Mouse (Mus musculus): Measurements from ENCODE around the gene Kansl1.
"Not testable (repeated sequence)": the region's sequence is repeated elsewhere in the genome, so short reads cannot be mapped to it uniquely, and the experiment has no call there.

Gene Kansl1

DNA sequence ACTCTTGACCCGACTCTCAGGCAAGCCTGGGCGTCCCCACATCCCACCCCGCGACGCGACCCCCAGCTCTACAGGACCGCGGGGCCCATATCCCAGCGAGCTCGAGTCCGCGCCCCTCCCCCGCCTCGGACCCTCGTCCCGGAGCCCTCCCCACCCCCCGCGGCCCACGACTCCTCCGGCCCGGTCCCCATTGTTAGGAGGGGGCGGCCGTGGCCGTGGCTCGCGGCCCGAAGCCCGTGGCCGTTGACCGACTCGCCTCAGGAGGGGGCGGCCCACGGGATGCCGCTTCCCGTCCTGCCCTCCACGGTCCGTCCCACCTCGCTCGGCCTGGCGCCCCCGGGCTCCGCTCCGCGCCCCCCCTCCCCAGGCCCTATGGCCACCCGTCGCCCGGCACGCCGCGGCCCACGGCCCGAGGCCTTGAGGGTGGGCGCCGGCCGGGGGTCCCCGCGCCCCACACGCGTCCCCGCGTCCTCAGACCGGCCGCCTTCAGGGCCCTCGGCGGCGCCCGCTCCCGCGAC is at the start of gene Kansl1:
TSS of gene Kansl1 (minus strand) at position 111 of the 518 bp plus-strand sequence.
- peak; percentile 2 for DNase-seq (ENCODE audit: low spot score)

DNA sequence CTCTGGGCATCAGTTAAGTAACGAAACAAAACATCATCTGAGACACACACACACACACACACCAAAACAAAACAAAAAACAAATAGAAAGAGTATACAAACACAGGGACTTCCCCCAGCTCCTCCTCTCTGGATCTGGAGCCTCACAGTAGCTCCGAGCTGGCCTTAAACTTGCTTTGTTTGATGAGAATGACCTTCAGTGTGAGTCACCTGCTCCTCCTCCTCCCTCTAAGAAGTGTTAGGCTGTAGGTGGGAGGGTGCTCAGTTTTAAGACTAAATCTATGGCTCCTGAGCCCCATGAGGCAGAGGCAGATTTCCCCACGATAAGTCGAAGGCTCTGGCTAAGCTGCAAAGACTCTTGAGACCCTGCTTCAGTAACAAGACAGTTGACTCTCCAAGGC is 43.8 kb upstream of the Kansl1 start:
- DNase-seq (ENCODE audit: low spot score), result no peak

DNA sequence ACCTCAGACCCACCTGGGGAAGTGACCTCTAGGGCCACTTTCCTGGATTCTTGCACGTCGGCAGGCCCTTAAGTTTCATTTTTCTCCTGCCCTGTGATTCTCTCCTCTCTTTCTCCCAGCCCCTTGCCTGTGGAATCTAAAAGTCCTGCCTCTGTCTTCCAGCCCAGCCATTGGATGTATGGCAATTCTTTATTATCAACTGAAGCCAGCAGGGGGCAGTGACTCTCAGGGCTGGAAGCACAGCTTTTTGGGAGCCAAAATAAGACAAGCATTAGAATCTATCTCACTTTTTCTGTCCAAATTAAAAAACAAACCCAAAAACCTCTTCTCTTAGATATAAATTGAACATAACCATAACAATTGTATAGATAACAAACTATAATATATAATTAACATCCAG is 41.9 kb upstream of the Kansl1 start:
- no peak for DNase-seq (ENCODE audit: low spot score)

DNA sequence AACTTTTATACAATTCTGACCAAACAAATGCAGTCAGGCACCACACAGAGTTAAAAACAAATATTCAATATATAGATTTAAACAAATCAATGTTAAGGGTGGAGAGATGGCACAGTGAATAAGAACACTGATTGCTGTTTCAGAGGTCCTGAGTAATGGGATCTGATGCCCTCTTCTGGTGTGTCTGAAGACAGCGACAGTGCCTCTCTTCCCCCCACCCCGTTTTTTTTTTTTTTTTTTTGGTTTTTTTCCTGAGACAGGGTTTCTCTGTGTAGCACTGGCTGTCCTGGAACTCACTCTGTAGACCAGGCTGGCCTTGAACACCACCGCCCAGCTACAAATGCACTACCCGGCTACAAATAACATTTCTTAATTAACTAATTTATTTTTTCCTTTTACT is 39.8 kb upstream of the Kansl1 start:
- no peak for DNase-seq (ENCODE audit: low spot score)

DNA sequence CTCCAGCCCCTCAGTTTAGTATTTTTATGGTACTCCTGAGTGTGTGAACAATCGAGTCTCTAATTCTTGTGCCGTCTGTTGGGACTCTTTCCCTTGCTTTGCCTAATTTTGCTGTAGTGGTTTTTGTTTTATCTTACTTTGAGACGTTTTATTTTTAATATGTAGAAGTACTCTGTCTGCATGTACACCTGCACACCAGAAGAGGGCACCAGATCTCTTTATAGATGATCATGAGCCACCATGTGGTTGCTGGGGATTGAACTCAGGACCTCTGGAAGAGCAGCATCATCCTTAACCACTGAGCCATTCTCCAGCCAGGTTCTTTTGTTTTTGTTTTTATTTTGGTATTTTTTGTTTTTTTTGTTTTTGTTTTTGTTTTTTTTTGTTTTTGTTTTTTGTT is 19.6 kb upstream of the Kansl1 start:
- DNase-seq (ENCODE audit: low spot score), result no peak

DNA sequence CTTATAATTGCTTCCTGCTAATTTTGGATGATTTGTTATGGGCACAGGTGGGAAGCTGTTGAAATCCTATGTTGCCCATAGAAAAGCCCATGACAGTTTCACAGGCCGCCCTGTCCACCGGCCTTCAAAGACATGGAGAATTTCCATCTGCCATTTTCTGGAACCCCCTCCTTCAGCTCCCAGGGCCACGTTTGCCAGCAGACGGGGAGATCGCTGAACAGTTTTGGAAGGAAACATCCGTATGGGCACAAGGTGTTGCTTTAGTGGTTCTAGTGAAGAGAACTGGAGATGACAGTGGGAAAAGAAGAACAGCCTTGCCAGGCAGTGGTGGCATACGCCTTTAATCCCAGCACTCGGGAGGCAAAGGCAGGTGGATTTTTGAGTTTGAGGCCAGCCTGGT is 13.3 kb upstream of the Kansl1 start:
- DNase-seq (ENCODE audit: low spot score), result no peak

DNA sequence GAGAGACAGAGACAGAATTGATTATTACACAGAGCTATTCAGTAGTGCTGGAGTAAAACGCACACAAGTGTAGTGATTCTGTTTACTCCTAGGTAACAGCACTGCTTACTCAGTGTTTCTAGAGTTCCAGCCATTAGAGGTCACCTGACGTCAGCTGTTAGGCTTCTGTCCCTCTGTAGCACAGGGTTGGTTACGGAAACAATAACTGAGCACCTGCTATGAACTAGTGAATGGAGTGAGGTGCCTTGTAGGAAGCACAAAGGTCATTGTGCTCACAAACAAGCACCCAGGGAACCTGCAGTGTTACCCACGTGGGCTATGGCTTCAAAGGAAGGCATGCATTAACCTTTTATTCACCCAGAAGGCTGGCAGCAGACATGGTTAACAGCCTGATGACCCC is 10.8 kb upstream of the Kansl1 start:
- DNase-seq (ENCODE audit: low spot score), result no peak

DNA sequence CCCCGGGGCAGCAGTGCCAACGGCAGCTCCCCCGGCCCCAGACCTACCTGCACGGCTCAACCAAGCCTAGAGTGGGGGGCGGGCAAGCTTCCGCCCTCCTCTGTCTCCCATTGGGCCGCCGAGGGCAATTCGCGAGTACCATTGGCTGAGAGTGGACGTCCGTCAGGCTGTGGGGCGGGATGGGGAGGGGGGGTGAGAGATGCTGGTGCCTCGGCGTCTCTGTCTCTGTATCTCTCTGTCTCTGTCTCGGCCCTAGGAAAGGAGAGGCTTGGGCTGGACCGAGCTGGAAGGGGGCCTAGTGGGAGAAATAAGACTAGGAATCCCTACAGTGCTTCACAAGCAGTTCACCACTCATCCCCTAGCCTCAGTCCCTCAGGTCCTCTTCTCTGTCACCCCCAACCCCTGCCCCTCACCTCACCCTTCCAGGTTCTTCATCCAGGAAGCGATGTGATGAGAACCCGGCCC is 742 bp upstream of the Kansl1 start:
- DNase-seq (ENCODE audit: low spot score), result peak; percentile 86

DNA sequence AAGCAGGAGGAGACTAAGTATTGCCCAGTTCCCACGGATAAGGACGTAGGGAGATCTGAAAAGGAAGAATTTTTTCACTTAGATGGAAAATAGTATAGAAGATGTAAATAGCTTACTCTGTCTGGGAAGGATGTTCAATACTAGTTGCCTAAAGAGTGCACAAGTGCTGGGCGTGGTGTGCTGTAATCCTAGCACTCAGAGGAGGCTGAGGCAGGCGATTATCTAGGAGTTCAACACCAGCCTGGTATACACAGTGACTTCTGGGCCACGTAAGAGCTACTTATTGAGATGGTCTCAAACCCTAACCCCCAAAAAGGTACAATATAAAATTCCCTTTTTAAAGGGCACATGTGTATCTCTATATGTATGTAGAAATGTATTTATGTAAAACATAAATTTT is 963 bp downstream of the Kansl1 start:
- no peak for DNase-seq (ENCODE audit: low spot score)

DNA sequence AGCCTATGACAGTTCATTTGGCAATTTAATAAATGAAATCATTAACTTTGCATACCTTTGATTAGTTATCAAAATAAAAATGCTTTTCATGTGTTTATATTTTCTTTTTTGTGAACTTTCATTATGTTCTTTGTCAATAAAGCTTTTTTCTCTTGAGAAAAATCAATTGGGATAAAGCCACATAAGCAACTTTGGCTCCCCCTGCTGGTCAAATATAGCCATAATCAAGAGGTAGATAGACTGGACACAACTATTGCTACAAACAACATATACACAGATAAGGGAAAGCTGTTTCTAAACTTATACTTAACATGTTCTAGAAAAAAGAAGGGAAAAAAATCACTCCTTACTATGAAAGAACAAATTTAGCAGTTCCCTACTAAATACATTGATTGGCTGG is 7.1 kb downstream of the Kansl1 start:
- DNase-seq (ENCODE audit: low spot score), result no peak

DNA sequence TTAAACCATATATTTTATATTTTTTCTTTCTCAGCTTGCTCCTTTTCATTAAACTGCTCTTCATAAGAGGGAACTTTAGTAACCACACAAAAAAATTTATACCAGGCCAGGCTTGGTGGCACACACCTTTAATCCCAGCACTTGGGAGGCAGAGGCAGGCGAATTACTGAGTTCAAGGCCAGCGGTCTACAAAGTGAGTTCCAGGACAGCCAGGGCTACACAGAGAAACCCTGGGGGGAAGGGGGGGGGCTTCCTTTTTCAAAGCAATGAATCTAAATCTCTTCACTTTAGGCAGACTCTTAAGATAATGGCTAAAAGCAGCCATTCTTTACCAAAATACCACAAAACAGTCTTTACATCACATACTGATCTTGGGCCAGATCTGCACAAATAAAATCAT is 9.0 kb downstream of the Kansl1 start:
- DNase-seq (ENCODE audit: low spot score), result no peak

DNA sequence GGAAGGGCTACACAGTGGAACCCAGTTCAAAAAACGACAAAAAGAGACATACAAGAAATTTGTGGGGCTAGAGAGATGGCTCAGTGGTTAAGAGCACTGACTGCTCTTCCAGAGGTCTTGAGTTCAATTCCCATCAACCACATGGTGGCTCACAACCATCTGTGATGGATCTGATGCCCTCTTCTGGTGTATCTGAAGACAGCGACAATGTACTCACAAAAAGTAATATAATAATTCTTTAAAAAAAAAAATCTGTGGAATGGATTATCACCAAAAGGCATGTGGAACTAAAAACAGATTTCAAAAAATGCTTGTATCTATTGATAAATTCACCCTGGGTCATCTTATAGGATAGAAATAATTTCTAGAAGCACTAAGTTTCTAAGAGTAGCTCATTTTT is 10.2 kb downstream of the Kansl1 start:
- no peak for DNase-seq (ENCODE audit: low spot score)

DNA sequence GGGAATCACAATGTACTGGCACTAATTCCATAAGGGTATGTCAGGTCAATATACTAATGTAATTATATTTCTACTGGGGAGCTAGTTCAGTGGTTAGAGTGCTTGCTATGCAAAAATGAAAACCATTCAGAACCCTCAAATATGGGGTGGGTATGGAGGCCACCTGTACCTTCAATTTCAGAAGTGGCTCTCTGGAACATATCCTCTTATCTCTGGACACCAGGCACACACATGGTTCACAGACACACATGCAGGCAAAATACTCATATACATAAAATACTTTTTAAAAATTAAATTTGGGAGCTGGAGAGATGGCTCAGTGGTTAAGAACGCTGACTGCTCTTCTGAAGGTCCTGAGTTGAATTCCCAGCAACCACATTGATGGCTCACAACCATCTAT is 16.0 kb downstream of the Kansl1 start:
- no peak for DNase-seq (ENCODE audit: low spot score)

DNA sequence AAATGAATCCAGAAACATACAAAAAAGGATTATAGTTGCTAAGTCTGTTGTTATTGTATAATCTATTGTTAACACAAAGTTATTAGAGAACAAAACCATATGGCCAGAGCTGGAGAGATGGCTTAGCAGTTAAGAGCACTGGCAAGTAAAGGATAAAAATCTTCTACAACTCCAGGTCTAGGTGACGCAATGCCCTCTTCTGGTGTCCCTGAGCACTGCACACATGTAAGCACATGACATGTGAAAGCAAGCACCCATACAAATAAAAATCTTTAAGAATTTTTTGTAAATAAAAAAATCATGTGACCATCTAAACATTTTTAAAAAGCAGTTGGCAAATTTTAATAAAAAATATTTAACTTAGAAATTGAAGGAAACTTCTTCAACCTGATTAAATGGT is 17.4 kb downstream of the Kansl1 start:
- no peak for DNase-seq (ENCODE audit: low spot score)

DNA sequence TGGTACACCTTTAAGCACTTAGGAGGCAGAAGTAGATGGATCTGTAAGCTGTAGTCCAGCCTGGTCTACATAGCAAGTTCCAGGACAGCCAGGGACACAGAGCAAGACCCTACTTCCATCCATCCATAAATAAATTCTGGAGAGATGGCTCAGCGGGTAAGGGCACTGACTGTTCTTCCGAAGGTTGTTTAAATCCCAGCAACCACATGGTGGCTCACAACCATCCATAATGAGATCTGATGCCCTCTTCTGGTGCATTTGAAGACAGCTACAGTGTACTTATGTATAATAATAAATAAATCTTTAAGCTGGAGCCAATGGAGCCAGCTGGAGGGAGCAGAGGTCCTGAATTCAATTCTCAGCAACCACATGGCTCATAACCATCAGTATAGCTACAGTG is 20.2 kb downstream of the Kansl1 start:
- DNase-seq (ENCODE audit: low spot score), result not testable (repeated sequence)

DNA sequence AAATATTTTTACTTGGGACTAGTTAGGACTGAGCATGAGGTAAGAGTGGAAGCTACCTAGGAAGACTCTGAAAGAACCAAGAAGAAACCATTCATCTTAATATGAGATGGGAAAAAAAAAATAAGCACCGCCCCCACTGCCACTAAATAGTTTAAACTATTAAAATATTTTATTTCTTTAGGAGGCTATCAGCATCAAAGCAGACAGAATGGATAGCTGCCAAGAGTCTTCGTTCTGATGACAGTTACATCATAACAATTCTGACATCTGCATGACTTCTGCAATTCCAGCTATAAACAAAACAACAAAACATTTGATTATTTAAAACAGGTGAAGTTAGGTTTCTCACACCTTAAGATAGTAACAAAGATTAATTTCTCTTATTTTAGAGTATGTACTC is 23.1 kb downstream of the Kansl1 start:
- DNase-seq (ENCODE audit: low spot score), result no peak

DNA sequence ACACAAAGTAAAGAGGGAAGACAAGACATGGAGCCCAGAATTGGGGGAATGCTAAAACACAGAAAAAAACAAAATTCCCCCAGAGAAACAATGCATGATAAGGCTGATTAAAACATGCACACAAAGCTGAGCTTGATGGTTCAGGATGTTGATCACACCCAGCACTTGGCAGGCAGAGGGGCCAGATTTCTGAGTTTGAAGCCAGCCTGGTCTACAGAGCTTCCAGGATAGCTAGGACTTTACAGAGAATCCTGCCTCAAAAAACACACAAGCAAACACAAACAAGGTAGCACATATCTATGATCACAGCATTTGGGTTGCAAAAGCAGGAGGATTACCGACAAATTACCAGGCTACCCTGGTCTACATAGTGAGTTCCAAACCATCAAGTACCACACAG is 23.6 kb downstream of the Kansl1 start:
- no peak for DNase-seq (ENCODE audit: low spot score)

DNA sequence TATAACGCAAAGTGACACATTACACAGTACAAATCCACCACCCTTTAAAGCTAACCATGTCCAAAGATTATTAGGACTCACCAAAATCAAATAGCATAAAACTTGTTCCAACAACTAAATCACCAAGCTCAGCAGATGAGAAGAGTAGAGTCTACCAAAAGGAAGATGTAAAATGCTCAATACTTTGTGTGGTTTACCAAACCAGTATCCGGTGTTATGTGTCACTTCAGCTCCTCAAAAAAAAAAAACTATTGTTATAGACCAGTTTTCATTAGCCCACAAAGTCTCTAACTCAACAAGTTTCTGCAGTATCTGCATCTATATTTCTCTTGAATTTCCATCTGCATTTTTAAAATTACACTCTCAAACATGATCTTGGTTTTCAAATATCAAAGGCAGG is 25.3 kb downstream of the Kansl1 start:
- no peak for DNase-seq (ENCODE audit: low spot score)

DNA sequence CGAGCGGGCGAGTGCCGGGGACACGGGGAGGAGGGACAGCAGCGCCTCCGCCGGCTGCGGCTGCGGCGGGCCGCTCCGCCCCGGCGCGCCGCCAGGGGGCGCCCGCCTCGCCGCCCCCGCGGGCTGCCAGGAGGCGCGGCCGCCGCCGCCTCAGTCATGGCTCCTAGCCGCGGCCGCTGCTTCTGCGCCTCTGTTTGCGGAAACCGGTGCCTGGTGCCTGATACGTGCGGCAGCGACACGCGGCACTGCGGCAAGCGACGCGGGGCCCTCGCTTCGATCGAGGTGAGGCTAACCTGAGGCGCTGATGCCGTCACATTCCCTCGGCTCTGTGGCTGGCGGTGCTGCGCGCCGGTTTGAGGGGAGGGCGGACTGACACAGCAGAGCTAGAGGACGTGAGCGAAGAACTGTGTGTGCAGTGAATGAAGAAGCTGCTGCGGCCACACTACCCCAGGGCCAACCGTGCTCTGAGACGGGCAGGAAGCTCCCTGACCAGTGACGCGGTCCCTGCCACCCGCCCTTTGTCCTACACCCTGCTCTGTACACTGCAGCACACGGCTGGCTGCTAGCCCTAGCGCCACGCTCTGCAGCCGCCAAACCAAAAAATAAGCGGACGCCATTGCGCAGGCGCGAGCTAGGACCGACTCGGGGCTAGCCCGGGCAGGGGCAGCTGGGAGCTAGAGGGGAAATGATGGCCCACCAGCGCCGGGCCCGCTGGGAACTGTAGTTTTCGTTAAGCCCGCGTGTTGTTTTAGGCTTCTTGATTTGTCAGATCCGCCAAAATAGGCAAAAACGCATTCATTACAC is 26.1 kb downstream of the Kansl1 start:
- DNase-seq (ENCODE audit: low spot score), result peak; percentile 89

DNA sequence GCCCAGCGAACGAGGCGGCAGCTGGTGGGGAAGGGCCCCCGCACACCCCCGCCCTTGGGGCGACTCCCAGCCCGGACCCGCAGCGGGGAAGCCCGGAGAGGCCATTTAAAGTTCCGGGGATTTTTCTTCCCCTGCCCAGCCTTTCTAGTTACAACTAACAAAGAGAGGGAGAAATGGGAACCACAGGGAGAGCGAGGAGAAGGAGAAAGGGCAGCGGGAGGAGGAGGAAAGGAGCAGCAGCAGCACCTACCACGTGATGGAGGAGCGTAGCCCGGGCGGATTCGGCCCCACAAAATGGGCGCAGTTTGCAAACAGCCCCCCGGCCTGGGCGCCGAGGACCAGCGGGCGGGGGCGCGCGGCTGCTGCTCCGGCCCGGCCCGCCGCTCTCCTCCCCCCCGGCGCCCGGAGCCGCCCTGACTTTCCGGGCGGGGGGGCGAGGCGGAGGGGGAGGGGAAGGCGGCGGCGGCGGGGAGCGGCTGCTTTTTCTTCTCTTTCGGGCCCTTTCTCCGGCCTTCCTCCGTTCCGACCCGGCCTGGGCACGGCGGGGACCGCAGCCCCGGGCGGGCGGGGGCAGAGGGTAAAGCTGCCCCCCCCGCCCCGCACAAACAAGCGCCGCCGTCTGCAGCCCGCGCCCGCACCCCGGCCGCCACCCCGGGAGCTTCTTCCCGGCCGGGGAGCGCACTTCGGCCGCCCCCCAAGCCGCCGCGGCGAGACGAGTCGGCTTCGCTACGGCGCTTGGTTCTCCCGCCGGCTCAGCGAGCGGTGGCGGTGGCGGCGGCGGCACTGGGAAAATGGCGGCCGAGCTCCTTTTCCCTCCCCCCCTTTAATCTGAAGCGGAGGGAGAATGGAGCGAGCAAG is 27.0 kb downstream of the Kansl1 start:
- DNase-seq (ENCODE audit: low spot score), result peak; percentile 56

DNA sequence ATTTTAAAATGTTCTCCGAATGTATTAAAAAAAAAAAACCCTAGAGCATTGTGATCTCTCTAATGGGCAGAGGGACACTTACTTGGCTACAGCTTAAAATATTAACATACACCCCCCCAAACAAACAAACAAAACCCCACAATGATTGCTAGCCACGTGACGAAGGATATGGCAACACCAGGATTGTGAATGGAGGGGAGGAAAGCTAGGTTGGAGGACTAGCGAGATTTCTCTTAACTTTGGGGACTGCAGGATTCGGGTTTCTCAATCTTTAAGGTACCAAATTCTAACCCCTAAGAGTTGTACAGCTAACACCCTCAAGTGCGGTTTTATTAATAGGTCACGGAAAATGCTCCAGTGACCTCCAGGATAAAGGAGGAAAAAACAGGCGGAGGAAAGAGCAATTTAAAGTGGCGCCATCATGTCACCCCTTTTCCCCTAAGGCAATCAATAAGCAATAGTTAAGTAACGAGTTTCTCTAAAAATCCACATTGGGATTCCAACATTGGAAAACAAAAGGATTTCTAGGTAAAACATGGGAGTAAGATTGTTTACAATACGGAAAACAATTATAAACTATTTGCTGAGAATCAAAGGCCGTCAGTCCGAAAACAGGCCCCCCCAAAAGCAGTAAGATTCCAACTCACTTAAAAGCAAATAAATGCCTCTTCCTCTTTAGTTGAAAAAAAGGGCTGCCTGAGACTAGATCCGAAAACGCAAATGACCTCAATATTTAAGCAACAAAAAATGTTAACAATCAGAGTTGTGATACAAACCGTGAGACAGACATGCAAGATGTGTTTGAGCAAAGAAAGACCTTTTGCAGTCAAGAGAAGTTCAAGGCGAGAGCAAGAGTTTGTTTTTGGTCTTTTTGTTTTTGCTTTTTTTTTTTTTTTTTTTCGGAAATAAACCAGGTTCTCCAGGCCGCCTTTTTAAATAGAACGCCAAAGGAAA is 27.9 kb downstream of the Kansl1 start:
- DNase-seq (ENCODE audit: low spot score), result no peak

DNA sequence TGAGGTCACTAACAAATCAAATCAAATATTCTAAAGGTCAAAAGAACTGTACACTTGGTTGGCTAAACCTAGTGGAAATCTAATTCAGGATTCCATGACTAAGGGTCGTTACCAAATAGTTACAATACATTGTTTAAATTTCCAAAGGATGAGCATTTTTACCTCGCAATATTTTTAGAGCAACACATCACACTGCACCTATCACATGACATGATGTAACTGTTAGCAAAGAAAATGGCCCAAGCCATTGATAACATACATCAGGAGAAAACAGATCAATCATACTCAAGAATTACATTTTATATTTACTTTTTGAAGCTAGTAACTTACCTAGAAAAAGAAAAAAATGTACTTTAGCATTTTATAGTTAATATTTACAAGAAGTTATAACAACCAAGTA is 29.0 kb downstream of the Kansl1 start:
- no peak for DNase-seq (ENCODE audit: low spot score)

All from ovary, adult 18-20 months (tissue).